Mouse (Mus musculus): ENCODE data around the gene Usp2. TPM values are rescaled to one million over a fixed set of nuclear protein-coding genes. Genes with fewer than 3 reads are reported as not detected.

The Usp2 gene
- polyA plus RNA-seq, 1 experiment from 2014 or later = 1.8 TPM

- Histone ChIP-seq H3K9me3 (replicated peaks) (no peaks in the 10 kb centered on the region), H3K27me3 (peaks cover 1% of the 10 kb centered on the region; the same call in 1 of the 2 replicates), H3K27ac (no peak overlapping the region), H3K9ac (no peak overlapping the region), H3K4me3 (replicated peaks) (no peak overlapping the region), H3K4me2 (no peak overlapping the region), H3K36me3 (peaks cover 49% of the 10 kb centered on the region), H3K4me1 (replicated peaks) (no peaks in the 10 kb centered on the region)
- no peak for ATAC-seq (ENCODE audit: low read depth)
- no peak for DNase-seq
- WGBS (ENCODE audit: insufficient replicate concordance) = 54% methylated on average over 7 of the region's 8 CpGs
These were observed 77.3 kb downstream of the Usp2 start for GRCm38 (mm10) chr9:44144023-44144717.

- Histone ChIP-seq H3K27ac (no peak overlapping the region), H3K9me3 (replicated peaks) (no peaks in the 10 kb centered on the region), H3K9ac (no peak overlapping the region)
These were observed 77.9 kb downstream of the Usp2 start for GRCm38 (mm10) chr9:44144718-44145060.

More at GRCm38 (mm10) chr9:44144718-44145060, 77.9 kb downstream of the Usp2 start:
- no peaks in the 10 kb centered on the region for H3K27me3 ChIP-seq
- H3K36me3 ChIP-seq = peaks cover 53% of the 10 kb centered on the region
- DNase-seq = no peak
- no peak overlapping the region for H3K4me3 ChIP-seq (replicated peaks)
- H3K4me2 ChIP-seq = no peak overlapping the region
- no peaks in the 10 kb centered on the region for H3K4me1 ChIP-seq (replicated peaks)
- no peak for ATAC-seq (ENCODE audit: low read depth)

Other genes with a start within 250 kb of the Usp2 start
- gene Thy1, start 23.6 kb upstream of the Usp2 start, polyA plus RNA-seq (2015; fragmentation: Nextera tagmentation; extraction: Ambion mirVana) = 0.15 and 0.24 TPM in 2 replicates
- not detected in 2 replicates for gene Mfrp, start 34.7 kb downstream of the Usp2 start, polyA plus RNA-seq (2015; fragmentation: Nextera tagmentation; extraction: Ambion mirVana)
- gene C1qtnf5, start 40.2 kb downstream of the Usp2 start, polyA plus RNA-seq (2015; fragmentation: Nextera tagmentation; extraction: Ambion mirVana) = 0.17 and 0.20 TPM in 2 replicates
- gene Gm49380, start 46.5 kb downstream of the Usp2 start, polyA plus RNA-seq (2015; fragmentation: Nextera tagmentation; extraction: Ambion mirVana) = 0.05 TPM in 1 of 2 replicates, not detected in the other
- 36.9 and 38.7 TPM in 2 replicates for gene Rnf26, start 46.5 kb downstream of the Usp2 start, polyA plus RNA-seq (2015; fragmentation: Nextera tagmentation; extraction: Ambion mirVana)
- 3.7 and 4.0 TPM in 2 replicates for gene Mcam, start 67.4 kb downstream of the Usp2 start, polyA plus RNA-seq (2015; fragmentation: Nextera tagmentation; extraction: Ambion mirVana)
- 5.7 and 7.2 TPM in 2 replicates for gene Cbl, start 167.0 kb downstream of the Usp2 start, polyA plus RNA-seq (2015; fragmentation: Nextera tagmentation; extraction: Ambion mirVana)
- gene Ccdc153, start 173.7 kb downstream of the Usp2 start, polyA plus RNA-seq (2015; fragmentation: Nextera tagmentation; extraction: Ambion mirVana) = not detected in 2 replicates
- 0.06 and 0.24 TPM in 2 replicates for gene Pdzd3, start 184.4 kb downstream of the Usp2 start, polyA plus RNA-seq (2015; fragmentation: Nextera tagmentation; extraction: Ambion mirVana)
- gene Nlrx1, start 201.6 kb downstream of the Usp2 start, polyA plus RNA-seq (2015; fragmentation: Nextera tagmentation; extraction: Ambion mirVana) = 3.2 and 3.8 TPM in 2 replicates
- 11.1 and 13.0 TPM in 2 replicates for gene Abcg4, start 221.6 kb downstream of the Usp2 start, polyA plus RNA-seq (2015; fragmentation: Nextera tagmentation; extraction: Ambion mirVana)
- gene Hinfp, start 238.7 kb downstream of the Usp2 start, polyA plus RNA-seq (2015; fragmentation: Nextera tagmentation; extraction: Ambion mirVana) = 11.4 and 11.5 TPM in 2 replicates